Mouse (Mus musculus): ENCODE results near the gene Arpc5l. TPM values are rescaled to one million over a fixed set of nuclear protein-coding genes. Genes with fewer than 3 reads are reported as not detected.

The Arpc5l gene
- polyA plus RNA-seq (2012; rRNA removed), result 51.0 and 82.0 TPM in 2 replicates

GRCm38 (mm10) chr2:39004880-39005435 lies at the start of gene Arpc5l:
Gene Arpc5l, plus strand, starts transcription at chr2:39005348.
- DNase-seq (ENCODE audit: low read depth in 1 of 2, low spot score in 2 of 2), result peak; percentile 83 to 89
- Histone ChIP-seq H3K27me3 (ENCODE audit: control insufficient read depth, insufficient read depth, low read length) (no peaks in the 10 kb centered on the region), H3K36me3 (ENCODE audit: control insufficient read depth, insufficient read depth, low read length) (peaks cover 22% of the 10 kb centered on the region), H3K4me1 (ENCODE audit: control insufficient read depth, insufficient read depth, insufficient read length) (peaks cover 17% of the 10 kb centered on the region; the same call in 1 of the 2 replicates), H3K27ac (ENCODE audit: insufficient read depth, low read length) (peak within 1 kb of the TSS; percentile 67), H3K4me3 (ENCODE audit: extremely low read depth, insufficient read depth, insufficient read length) (peak within 1 kb of the TSS; percentile 96)
- WGBS, result under 1% methylated on average over 58 of the region's 58 CpGs
- TF ChIP-seq POLR2A (IDR thresholded peaks at IDR 0.05; ENCODE audit: low read depth, low read length), result peak; percentile 60
- no peak for TF ChIP-seq CTCF (IDR thresholded peaks at IDR 0.05; ENCODE audit: extremely low read depth, insufficient read depth, insufficient read length, insufficient replicate concordance)

DNA sequence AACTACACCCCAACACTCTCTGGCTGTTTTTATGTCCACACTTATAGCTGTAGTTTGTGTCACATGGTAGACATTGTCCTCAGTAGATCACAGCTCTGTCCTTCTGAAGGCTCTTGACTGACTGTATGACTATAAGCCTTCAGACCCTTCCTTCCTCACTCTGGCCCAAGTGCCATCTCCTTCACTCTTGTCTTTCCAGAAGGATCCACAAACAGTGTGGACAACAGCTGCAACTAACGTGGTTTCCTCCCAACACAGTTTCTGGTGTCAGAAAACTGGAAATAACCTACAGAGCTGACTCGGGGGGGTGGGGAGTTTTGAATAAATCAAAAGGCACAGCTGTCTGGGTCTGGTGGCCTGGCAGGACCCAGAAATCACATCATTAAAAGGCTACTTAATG lies 49.1 kb upstream of the Arpc5l start:
- no peaks in the 10 kb centered on the region for H3K4me1 ChIP-seq (ENCODE audit: control insufficient read depth, insufficient read depth, insufficient read length)
- WGBS, result 34% methylated on average over 2 of the region's 2 CpGs
- no peaks in the 10 kb centered on the region for H3K36me3 ChIP-seq (ENCODE audit: control insufficient read depth, insufficient read depth, low read length)
- no peak overlapping the region for H3K27ac ChIP-seq (ENCODE audit: insufficient read depth, low read length)
- H3K27me3 ChIP-seq (ENCODE audit: control insufficient read depth, insufficient read depth, low read length), result no peaks in the 10 kb centered on the region
- TF ChIP-seq POLR2A (IDR thresholded peaks at IDR 0.05; ENCODE audit: low read depth, low read length) (no peak), CTCF (IDR thresholded peaks at IDR 0.05; ENCODE audit: extremely low read depth, insufficient read depth, insufficient read length, insufficient replicate concordance) (no peak)
- no peak for DNase-seq (ENCODE audit: low read depth in 1 of 2, low spot score in 2 of 2)
- H3K4me3 ChIP-seq (ENCODE audit: extremely low read depth, insufficient read depth, insufficient read length), result no peak overlapping the region

DNA sequence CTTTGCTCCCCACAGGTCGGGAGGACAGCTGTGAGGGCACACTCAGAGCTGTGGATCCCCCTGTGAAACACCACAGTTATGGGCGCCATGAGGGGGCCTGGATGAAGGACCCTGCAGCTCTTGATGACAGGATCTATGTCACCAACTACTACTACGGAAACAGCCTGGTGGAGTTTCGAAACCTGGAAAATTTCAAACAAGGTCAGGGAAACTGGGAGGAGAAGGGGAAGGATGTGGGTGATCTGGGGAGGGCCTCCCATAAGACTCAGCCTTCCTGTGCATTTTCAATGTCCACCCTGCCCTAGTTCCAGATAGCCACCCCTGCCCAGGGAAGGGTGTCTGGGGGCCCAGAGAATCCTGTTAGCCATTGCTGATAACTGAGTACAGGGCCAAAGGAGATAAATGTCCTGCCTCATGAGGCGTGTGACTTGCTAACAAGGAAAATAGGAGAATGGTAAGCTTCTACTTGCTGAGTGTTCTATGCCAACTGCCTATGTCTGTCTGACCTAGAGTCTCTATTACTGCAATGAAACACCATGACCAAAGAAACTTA lies 47.4 kb upstream of the Arpc5l start:
- TF ChIP-seq CTCF (IDR thresholded peaks at IDR 0.05; ENCODE audit: extremely low read depth, insufficient read depth, insufficient read length, insufficient replicate concordance), result no peak
- no peak for TF ChIP-seq POLR2A (IDR thresholded peaks at IDR 0.05; ENCODE audit: low read depth, low read length)
- Histone ChIP-seq H3K4me3 (ENCODE audit: extremely low read depth, insufficient read depth, insufficient read length) (no peak overlapping the region), H3K27me3 (ENCODE audit: control insufficient read depth, insufficient read depth, low read length) (no peaks in the 10 kb centered on the region), H3K36me3 (ENCODE audit: control insufficient read depth, insufficient read depth, low read length) (no peaks in the 10 kb centered on the region), H3K4me1 (ENCODE audit: control insufficient read depth, insufficient read depth, insufficient read length) (0 out of 2 replicates have a peak, but pooled peaks cover 3% of the 10 kb centered on the region), H3K27ac (ENCODE audit: insufficient read depth, low read length) (no peak overlapping the region)
- DNase-seq (ENCODE audit: low read depth in 1 of 2, low spot score in 2 of 2), result no peak
- WGBS, result 81% methylated on average over 5 of the region's 5 CpGs

DNA sequence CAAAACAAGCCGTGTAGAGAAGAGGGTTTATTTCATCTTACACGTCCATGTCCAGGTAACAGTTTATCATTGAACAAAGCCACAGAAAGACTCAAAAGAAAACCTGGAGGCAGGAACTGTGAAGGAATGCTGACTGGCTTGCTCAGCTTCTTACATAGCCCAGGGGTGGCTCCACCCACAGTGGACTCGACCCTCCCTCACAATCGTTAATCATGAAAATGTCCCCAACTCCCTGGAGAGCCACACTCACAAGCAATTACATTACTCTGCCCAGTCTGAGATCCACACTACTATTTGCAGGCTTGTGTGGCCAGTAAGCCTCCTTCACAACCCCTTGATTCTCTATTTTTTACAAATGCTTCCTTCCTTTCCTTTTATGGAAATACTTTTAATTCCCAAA lies 41.0 kb upstream of the Arpc5l start:
- H3K27ac ChIP-seq (ENCODE audit: insufficient read depth, low read length), result no peak overlapping the region
- no peak for TF ChIP-seq POLR2A (IDR thresholded peaks at IDR 0.05; ENCODE audit: low read depth, low read length)
- TF ChIP-seq CTCF (IDR thresholded peaks at IDR 0.05; ENCODE audit: extremely low read depth, insufficient read depth, insufficient read length, insufficient replicate concordance), result no peak
- no peaks in the 10 kb centered on the region for H3K27me3 ChIP-seq (ENCODE audit: control insufficient read depth, insufficient read depth, low read length)
- DNase-seq (ENCODE audit: low read depth in 1 of 2, low spot score in 2 of 2), result no peak
- H3K4me3 ChIP-seq (ENCODE audit: extremely low read depth, insufficient read depth, insufficient read length), result no peak overlapping the region
- WGBS, result 60% methylated on average over 4 of the region's 4 CpGs
- no peaks in the 10 kb centered on the region for H3K36me3 ChIP-seq (ENCODE audit: control insufficient read depth, insufficient read depth, low read length)
- 0 out of 2 replicates have a peak, but pooled peaks cover 3% of the 10 kb centered on the region for H3K4me1 ChIP-seq (ENCODE audit: control insufficient read depth, insufficient read depth, insufficient read length)

DNA sequence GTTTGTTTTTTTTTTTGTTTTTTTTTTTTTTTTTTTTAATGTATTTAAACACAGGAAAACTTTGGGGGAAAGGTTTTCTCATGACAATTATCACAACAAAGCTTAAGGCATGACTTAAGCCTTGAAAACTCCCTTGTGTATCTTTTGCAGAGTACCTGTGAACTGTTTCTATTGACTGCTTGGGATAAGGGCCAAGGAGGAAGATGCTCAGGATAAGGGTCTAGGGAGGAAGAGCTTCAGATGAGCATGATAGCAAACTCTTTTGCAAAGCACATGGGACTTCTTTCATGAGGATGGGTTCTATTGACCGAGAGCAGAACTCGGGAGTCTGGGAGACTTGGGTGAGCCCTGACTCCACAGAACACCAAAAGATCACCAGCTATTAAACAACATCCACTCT lies 35.5 kb upstream of the Arpc5l start:
- WGBS, result 90% methylated on average over 2 of the region's 2 CpGs
- no peaks in the 10 kb centered on the region for H3K27me3 ChIP-seq (ENCODE audit: control insufficient read depth, insufficient read depth, low read length)
- no peaks in the 10 kb centered on the region for H3K36me3 ChIP-seq (ENCODE audit: control insufficient read depth, insufficient read depth, low read length)
- H3K27ac ChIP-seq (ENCODE audit: insufficient read depth, low read length), result no peak overlapping the region
- TF ChIP-seq CTCF (IDR thresholded peaks at IDR 0.05; ENCODE audit: extremely low read depth, insufficient read depth, insufficient read length, insufficient replicate concordance) (no peak), POLR2A (IDR thresholded peaks at IDR 0.05; ENCODE audit: low read depth, low read length) (no peak)
- no peak overlapping the region for H3K4me3 ChIP-seq (ENCODE audit: extremely low read depth, insufficient read depth, insufficient read length)
- no peak for DNase-seq (ENCODE audit: low read depth in 1 of 2, low spot score in 2 of 2)
- no peaks in the 10 kb centered on the region for H3K4me1 ChIP-seq (ENCODE audit: control insufficient read depth, insufficient read depth, insufficient read length)

DNA sequence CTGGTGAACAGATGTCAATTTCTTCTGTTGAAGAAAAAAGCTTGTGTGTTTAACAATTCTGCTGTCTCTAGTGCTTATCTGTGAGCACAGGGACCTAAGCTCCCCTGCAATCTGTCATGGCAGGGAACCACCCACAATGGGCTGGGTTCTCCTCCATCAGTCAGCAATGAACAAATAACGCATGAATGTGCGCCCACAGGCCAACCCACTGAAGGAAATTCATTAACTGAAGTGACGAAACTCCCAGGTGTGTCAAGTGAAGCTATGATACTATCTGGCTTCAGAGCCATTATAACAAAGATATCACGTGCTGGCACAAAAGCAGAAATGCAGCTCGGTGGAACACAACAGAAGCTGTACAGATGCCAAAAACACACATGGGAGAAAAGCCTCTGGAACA lies 35.1 kb upstream of the Arpc5l start:
- DNase-seq (ENCODE audit: low read depth in 1 of 2, low spot score in 2 of 2), result no peak
- TF ChIP-seq CTCF (IDR thresholded peaks at IDR 0.05; ENCODE audit: extremely low read depth, insufficient read depth, insufficient read length, insufficient replicate concordance), result no peak
- TF ChIP-seq POLR2A (IDR thresholded peaks at IDR 0.05; ENCODE audit: low read depth, low read length), result no peak
- H3K27me3 ChIP-seq (ENCODE audit: control insufficient read depth, insufficient read depth, low read length), result no peaks in the 10 kb centered on the region
- H3K27ac ChIP-seq (ENCODE audit: insufficient read depth, low read length), result no peak overlapping the region
- no peaks in the 10 kb centered on the region for H3K4me1 ChIP-seq (ENCODE audit: control insufficient read depth, insufficient read depth, insufficient read length)
- 79% methylated on average over 5 of the region's 5 CpGs for WGBS
- no peak overlapping the region for H3K4me3 ChIP-seq (ENCODE audit: extremely low read depth, insufficient read depth, insufficient read length)
- no peaks in the 10 kb centered on the region for H3K36me3 ChIP-seq (ENCODE audit: control insufficient read depth, insufficient read depth, low read length)

DNA sequence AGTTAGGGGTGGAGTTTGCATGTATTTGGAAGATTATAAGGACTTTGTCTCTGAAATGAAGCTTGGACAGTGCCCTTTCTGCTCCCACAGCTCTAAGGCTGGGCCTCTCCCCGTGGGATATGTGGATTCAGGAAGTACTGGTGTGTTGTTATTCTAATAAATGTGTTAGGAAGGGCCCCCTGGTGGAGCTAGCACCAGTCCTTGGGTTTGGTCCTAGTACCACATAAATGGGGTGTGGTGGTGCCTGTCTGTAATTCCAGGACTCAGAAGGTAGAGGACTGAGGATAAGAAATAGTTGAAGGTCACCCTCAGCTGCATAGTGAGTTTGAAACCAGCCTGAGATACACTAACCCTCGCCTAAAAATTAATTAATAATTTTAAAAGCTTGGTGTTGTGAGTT lies 31.9 kb upstream of the Arpc5l start:
- no peaks in the 10 kb centered on the region for H3K4me1 ChIP-seq (ENCODE audit: control insufficient read depth, insufficient read depth, insufficient read length)
- no peak overlapping the region for H3K27ac ChIP-seq (ENCODE audit: insufficient read depth, low read length)
- TF ChIP-seq CTCF (IDR thresholded peaks at IDR 0.05; ENCODE audit: extremely low read depth, insufficient read depth, insufficient read length, insufficient replicate concordance) (no peak), POLR2A (IDR thresholded peaks at IDR 0.05; ENCODE audit: low read depth, low read length) (no peak)
- H3K27me3 ChIP-seq (ENCODE audit: control insufficient read depth, insufficient read depth, low read length), result no peaks in the 10 kb centered on the region
- no peak overlapping the region for H3K4me3 ChIP-seq (ENCODE audit: extremely low read depth, insufficient read depth, insufficient read length)
- 34% methylated on average over 2 of the region's 2 CpGs for WGBS
- no peak for DNase-seq (ENCODE audit: low read depth in 1 of 2, low spot score in 2 of 2)
- no peaks in the 10 kb centered on the region for H3K36me3 ChIP-seq (ENCODE audit: control insufficient read depth, insufficient read depth, low read length)

All from spleen, adult 2 months (tissue).